Mouse (Mus musculus): ENCODE results near the gene Rgs8. TPM values are rescaled to one million over a fixed set of nuclear protein-coding genes. Genes with fewer than 3 reads are reported as not detected.

Gene Rgs8
- polyA plus RNA-seq, 1 experiment from 2014 or later = 47.1 TPM

DNA sequence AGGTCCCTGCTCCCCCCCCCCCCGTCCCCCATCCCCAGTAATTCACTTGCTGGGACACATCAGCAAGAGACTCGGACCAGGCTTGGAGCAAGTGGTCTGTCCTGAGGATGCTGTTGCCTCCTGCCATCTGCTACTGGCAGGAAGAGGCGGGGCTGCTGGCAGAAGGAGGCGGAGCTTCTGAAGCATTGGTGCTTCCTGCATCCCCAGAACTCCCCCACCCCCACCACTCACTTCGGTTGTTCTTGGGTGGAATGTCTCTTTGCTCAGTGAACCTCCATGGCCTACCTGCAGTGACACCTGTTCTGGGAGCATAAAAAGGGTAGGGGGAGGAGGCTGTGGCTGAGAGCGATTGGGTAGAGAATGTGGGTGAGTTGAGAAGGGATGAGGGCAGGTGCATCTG is 27.5 kb downstream of the Rgs8 start:
- no peak overlapping the region for H3K4me2 ChIP-seq (ENCODE audit: low read length)
- ATAC-seq = no peak
- WGBS = 71% methylated on average over 6 of the region's 6 CpGs
- no peaks in the 10 kb centered on the region for H3K36me3 ChIP-seq (ENCODE audit: control insufficient read depth, insufficient read depth, low read length)
- H3K27me3 ChIP-seq (ENCODE audit: control insufficient read depth, insufficient read depth, low read depth, low read length) = no peaks in the 10 kb centered on the region
- peaks cover 14% of the 10 kb centered on the region for H3K4me1 ChIP-seq (ENCODE audit: control insufficient read depth, insufficient read depth, low read length)
- no peak overlapping the region for H3K9ac ChIP-seq (ENCODE audit: low read depth, low read length)
- H3K9me3 ChIP-seq (replicated peaks; ENCODE audit: control insufficient read depth, low read length, poor library complexity, severe bottlenecking) = no peaks in the 10 kb centered on the region
- H3K27ac ChIP-seq (ENCODE audit: low read length) = no peak overlapping the region
- H3K4me3 ChIP-seq (ENCODE audit: low read depth, low read length) = no peak overlapping the region

DNA sequence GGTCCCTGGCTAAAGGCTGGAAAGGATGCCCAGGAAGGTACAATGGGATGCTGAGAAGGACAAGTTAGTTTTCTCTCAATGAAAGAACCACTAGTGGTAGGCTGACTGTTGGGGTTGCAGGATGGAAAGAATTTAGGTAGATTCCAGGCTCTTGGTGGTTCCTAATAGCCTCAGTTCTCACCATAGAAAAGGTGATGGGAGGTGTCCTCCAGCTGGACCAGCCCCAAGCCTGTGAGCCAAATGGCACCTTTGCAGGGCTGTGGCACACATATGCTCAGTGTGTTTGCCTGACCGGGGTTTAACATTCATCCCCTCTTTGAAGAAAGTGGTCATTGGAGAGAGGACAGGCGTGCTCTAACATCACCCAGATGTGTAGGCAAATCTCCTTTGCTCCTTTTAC is 28.2 kb downstream of the Rgs8 start:
- Histone ChIP-seq H3K4me1 (ENCODE audit: control insufficient read depth, insufficient read depth, low read length) (peaks cover 14% of the 10 kb centered on the region), H3K9me3 (replicated peaks; ENCODE audit: control insufficient read depth, low read length, poor library complexity, severe bottlenecking) (no peaks in the 10 kb centered on the region), H3K4me3 (ENCODE audit: low read depth, low read length) (no peak overlapping the region), H3K27ac (ENCODE audit: low read length) (no peak overlapping the region), H3K27me3 (ENCODE audit: control insufficient read depth, insufficient read depth, low read depth, low read length) (no peaks in the 10 kb centered on the region), H3K4me2 (ENCODE audit: low read length) (no peak overlapping the region), H3K9ac (ENCODE audit: low read depth, low read length) (no peak overlapping the region), H3K36me3 (ENCODE audit: control insufficient read depth, insufficient read depth, low read length) (no peaks in the 10 kb centered on the region)
- no peak for ATAC-seq
- WGBS = 88% methylated on average over 2 of the region's 2 CpGs

DNA sequence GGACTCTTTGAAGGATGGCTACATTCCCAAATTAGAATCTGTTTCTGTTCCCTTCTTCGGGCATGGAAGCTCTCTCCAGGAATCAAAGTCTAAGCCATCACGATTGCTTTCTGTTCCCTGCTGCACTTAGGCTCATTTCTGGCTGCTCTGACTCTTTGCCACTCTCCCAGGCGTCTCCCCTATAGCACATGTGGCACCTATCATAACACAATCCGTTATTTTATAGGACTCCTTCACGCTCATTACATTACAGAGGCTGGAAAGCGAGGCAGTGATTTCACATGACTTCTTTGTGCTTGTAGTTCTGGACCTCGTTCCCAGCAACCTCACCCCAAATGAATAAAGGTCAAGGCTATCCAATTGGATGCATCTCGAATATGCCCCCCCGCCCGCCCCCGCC is 30.4 kb downstream of the Rgs8 start:
- H3K9ac ChIP-seq (ENCODE audit: low read depth, low read length) = no peak overlapping the region

DNA sequence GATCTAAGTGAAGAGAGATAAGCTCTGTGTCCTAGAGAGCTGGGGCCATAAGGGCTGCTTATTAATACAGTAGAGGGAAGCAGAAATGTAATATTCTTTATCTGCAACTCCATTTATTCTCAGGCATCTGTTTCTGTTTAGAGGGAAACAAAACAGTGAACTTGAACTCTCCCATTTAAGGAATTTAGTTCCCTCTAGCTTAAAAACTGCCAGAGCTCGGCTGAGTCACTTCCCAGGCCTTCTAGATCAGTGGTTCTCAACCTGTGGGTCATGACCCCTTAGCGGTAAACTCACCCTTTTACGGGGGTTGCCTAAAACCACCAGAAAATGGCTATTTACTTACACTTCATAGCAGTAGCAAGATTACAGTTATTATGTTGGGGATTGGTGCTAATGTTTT is 32.8 kb downstream of the Rgs8 start:
- H3K27ac ChIP-seq (ENCODE audit: low read length) = no peak overlapping the region
- H3K4me3 ChIP-seq (ENCODE audit: low read depth, low read length) = no peak overlapping the region
- H3K4me2 ChIP-seq (ENCODE audit: low read length) = no peak overlapping the region
- H3K9ac ChIP-seq (ENCODE audit: low read depth, low read length) = no peak overlapping the region
- H3K27me3 ChIP-seq (ENCODE audit: control insufficient read depth, insufficient read depth, low read depth, low read length) = no peaks in the 10 kb centered on the region
- WGBS = 73% methylated on average over 3 of the region's 3 CpGs
- H3K4me1 ChIP-seq (ENCODE audit: control insufficient read depth, insufficient read depth, low read length) = no peaks in the 10 kb centered on the region
- ATAC-seq = no peak
- H3K36me3 ChIP-seq (ENCODE audit: control insufficient read depth, insufficient read depth, low read length) = no peaks in the 10 kb centered on the region
- no peaks in the 10 kb centered on the region for H3K9me3 ChIP-seq (replicated peaks; ENCODE audit: control insufficient read depth, low read length, poor library complexity, severe bottlenecking)

More for the DNA sequence above, 30.4 kb downstream of the Rgs8 start:
- ATAC-seq = no peak
- Histone ChIP-seq H3K9me3 (replicated peaks; ENCODE audit: control insufficient read depth, low read length, poor library complexity, severe bottlenecking) (no peaks in the 10 kb centered on the region), H3K4me2 (ENCODE audit: low read length) (no peak overlapping the region), H3K36me3 (ENCODE audit: control insufficient read depth, insufficient read depth, low read length) (no peaks in the 10 kb centered on the region), H3K4me1 (ENCODE audit: control insufficient read depth, insufficient read depth, low read length) (peaks cover 14% of the 10 kb centered on the region), H3K4me3 (ENCODE audit: low read depth, low read length) (no peak overlapping the region), H3K27me3 (ENCODE audit: control insufficient read depth, insufficient read depth, low read depth, low read length) (no peaks in the 10 kb centered on the region), H3K27ac (ENCODE audit: low read length) (no peak overlapping the region)
- WGBS = 71% methylated on average over 11 of the region's 11 CpGs

DNA sequence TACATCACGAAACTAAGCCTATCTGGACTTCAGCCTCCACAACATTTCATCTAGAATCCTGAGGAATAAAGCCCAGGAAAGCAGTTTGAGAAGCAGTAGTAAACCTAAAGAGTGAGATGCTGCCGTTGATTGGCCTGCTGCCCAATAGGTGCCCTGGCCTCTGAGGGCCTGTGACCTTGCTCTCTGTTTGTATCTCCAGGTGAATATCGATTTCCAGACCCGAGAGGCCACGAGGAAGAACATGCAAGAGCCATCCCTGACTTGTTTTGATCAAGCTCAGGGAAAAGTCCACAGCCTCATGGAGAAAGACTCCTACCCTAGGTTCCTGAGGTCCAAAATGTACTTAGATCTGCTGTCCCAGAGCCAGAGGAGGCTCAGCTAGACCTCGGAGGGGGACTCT is 39.7 kb downstream of the Rgs8 start:
- no peaks in the 10 kb centered on the region for H3K27me3 ChIP-seq (ENCODE audit: control insufficient read depth, insufficient read depth, low read depth, low read length)
- H3K4me2 ChIP-seq (ENCODE audit: low read length) = no peak overlapping the region
- WGBS = 86% methylated on average over 6 of the region's 6 CpGs
- H3K9ac ChIP-seq (ENCODE audit: low read depth, low read length) = no peak overlapping the region
- H3K9me3 ChIP-seq (replicated peaks; ENCODE audit: control insufficient read depth, low read length, poor library complexity, severe bottlenecking) = no peaks in the 10 kb centered on the region
- peaks cover 8% of the 10 kb centered on the region for H3K36me3 ChIP-seq (ENCODE audit: control insufficient read depth, insufficient read depth, low read length)
- H3K4me3 ChIP-seq (ENCODE audit: low read depth, low read length) = no peak overlapping the region
- no peak for ATAC-seq
- H3K27ac ChIP-seq (ENCODE audit: low read length) = no peak overlapping the region
- peaks cover 7% of the 10 kb centered on the region; the same call in 1 of the 2 replicates for H3K4me1 ChIP-seq (ENCODE audit: control insufficient read depth, insufficient read depth, low read length)

DNA sequence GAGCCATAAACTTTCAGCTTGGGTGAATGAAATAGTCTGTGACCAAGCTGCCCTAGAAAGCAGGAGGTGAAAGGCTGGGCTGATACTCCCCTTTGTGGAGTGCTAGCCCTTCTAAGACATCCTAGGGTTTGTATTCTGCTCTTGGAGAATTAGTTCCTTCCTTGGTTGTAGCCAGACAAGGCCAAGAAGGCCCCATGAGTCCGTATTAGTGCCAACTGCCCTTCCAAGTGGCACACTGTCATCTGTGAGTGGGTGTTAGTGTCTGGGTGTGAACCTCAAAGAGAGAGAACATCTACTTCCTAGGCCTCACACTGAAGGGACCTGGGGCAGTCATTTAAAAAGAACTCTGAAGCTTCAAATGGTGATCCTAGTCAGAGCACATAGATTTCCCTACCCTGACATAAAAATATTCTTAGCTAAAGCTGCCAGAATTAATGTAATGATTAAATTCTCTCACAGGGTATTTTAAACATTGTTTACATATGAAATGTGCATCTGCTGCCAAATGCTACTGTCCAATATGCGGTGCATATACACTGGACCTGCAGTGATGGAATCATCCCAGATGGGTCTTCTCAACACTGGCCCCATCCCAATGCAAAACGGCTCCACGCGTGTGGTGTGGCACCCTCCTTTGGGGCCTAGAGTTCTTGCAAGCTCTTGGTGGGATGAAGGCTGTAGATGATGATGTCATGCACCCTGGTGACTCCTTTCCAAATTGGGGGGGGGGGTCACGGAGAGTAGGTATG is 41.7 kb downstream of the Rgs8 start:
- WGBS = 93% methylated on average over 6 of the region's 6 CpGs
- no peaks in the 10 kb centered on the region for H3K27me3 ChIP-seq (ENCODE audit: control insufficient read depth, insufficient read depth, low read depth, low read length)
- peaks cover 8% of the 10 kb centered on the region for H3K36me3 ChIP-seq (ENCODE audit: control insufficient read depth, insufficient read depth, low read length)
- no peak overlapping the region for H3K4me3 ChIP-seq (ENCODE audit: low read depth, low read length)
- no peaks in the 10 kb centered on the region for H3K9me3 ChIP-seq (replicated peaks; ENCODE audit: control insufficient read depth, low read length, poor library complexity, severe bottlenecking)
- H3K4me2 ChIP-seq (ENCODE audit: low read length) = no peak overlapping the region
- peaks cover 7% of the 10 kb centered on the region; the same call in 1 of the 2 replicates for H3K4me1 ChIP-seq (ENCODE audit: control insufficient read depth, insufficient read depth, low read length)
- H3K27ac ChIP-seq (ENCODE audit: low read length) = no peak overlapping the region
- no peak overlapping the region for H3K9ac ChIP-seq (ENCODE audit: low read depth, low read length)
- no peak for ATAC-seq

DNA sequence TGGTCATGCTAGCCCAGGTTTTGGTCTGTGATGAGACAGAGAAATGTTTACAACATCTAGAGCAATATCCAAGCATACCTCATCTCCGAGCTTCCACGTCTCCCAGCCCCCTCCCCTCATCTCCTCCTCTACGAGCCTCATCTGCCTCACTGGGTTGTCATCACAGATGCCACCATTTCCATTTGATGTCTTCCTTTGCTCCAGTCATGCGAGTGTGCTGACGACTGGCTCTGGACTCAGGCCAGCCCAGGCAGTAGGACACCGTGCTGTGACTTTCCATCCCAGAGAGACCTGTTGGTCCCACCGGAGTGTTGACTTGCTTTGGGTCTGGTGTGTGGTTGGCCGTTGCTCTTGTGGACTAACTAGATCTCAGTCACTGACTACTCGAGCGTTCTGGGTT is 42.6 kb downstream of the Rgs8 start:
- Histone ChIP-seq H3K36me3 (ENCODE audit: control insufficient read depth, insufficient read depth, low read length) (peaks cover 8% of the 10 kb centered on the region), H3K4me1 (ENCODE audit: control insufficient read depth, insufficient read depth, low read length) (peaks cover 7% of the 10 kb centered on the region; the same call in 1 of the 2 replicates), H3K9ac (ENCODE audit: low read depth, low read length) (no peak overlapping the region), H3K4me2 (ENCODE audit: low read length) (no peak overlapping the region), H3K27me3 (ENCODE audit: control insufficient read depth, insufficient read depth, low read depth, low read length) (no peaks in the 10 kb centered on the region), H3K9me3 (replicated peaks; ENCODE audit: control insufficient read depth, low read length, poor library complexity, severe bottlenecking) (no peaks in the 10 kb centered on the region), H3K4me3 (ENCODE audit: low read depth, low read length) (no peak overlapping the region), H3K27ac (ENCODE audit: low read length) (no peak overlapping the region)
- ATAC-seq = no peak
- 89% methylated on average over 10 of the region's 10 CpGs for WGBS

DNA sequence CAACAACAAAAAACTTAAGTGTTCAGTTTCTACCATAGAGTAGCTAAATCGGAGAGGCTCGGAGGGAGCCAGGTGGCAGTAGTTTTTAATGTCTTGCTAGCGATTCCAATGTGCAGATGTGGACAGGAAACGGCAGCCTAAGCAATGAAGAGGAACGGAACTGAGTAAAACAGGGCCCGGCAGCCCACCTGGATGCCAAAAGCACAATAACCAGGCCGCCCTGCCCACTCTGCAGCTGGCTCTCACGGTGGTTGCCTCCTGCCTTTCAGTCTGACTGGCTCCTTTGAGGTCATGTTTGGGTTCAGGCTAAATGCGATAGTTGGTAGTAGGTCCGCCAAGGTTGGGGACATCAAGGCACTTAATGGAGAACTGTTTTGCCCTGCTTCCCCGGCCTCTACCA is 43.3 kb downstream of the Rgs8 start:
- no peak overlapping the region for H3K9ac ChIP-seq (ENCODE audit: low read depth, low read length)
- H3K9me3 ChIP-seq (replicated peaks; ENCODE audit: control insufficient read depth, low read length, poor library complexity, severe bottlenecking) = no peaks in the 10 kb centered on the region
- no peak overlapping the region for H3K4me3 ChIP-seq (ENCODE audit: low read depth, low read length)
- 95% methylated on average over 11 of the region's 11 CpGs for WGBS
- H3K27me3 ChIP-seq (ENCODE audit: control insufficient read depth, insufficient read depth, low read depth, low read length) = no peaks in the 10 kb centered on the region
- H3K4me2 ChIP-seq (ENCODE audit: low read length) = no peak overlapping the region
- H3K36me3 ChIP-seq (ENCODE audit: control insufficient read depth, insufficient read depth, low read length) = peaks cover 8% of the 10 kb centered on the region
- H3K4me1 ChIP-seq (ENCODE audit: control insufficient read depth, insufficient read depth, low read length) = peaks cover 7% of the 10 kb centered on the region; the same call in 1 of the 2 replicates
- no peak overlapping the region for H3K27ac ChIP-seq (ENCODE audit: low read length)
- ATAC-seq = no peak

DNA sequence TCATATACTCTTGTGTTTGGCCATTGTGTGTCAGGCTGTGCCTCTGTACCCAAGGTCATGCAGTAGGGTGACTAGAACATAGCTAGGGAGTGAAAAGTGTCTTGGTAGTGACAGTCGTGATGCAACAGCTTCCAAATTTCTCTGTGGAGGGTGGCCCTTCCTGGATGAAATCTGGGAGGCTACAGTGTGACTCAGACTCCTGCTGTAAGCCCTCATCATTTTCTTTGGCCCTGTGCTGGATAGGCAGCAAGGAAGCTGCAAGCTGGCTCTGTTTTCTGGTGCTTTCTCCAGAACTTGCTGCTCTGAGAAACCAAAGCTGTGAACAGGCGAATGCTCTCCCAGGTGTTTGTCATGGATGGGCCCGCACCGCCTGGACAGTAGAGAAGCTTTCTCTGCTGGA is 43.7 kb downstream of the Rgs8 start:
- Histone ChIP-seq H3K27ac (ENCODE audit: low read length) (no peak overlapping the region), H3K9ac (ENCODE audit: low read depth, low read length) (no peak overlapping the region), H3K9me3 (replicated peaks; ENCODE audit: control insufficient read depth, low read length, poor library complexity, severe bottlenecking) (no peaks in the 10 kb centered on the region), H3K27me3 (ENCODE audit: control insufficient read depth, insufficient read depth, low read depth, low read length) (no peaks in the 10 kb centered on the region), H3K4me2 (ENCODE audit: low read length) (no peak overlapping the region), H3K36me3 (ENCODE audit: control insufficient read depth, insufficient read depth, low read length) (peaks cover 8% of the 10 kb centered on the region), H3K4me1 (ENCODE audit: control insufficient read depth, insufficient read depth, low read length) (peaks cover 5% of the 10 kb centered on the region; the same call in 1 of the 2 replicates), H3K4me3 (ENCODE audit: low read depth, low read length) (no peak overlapping the region)
- WGBS = 95% methylated on average over 4 of the region's 4 CpGs
- ATAC-seq = no peak
